Mouse (Mus musculus) left cerebral cortex, postnatal 4 days (tissue): ENCODE data around the gene Fam19a5. TPM values are rescaled to one million over a fixed set of nuclear protein-coding genes. Genes with fewer than 3 reads are reported as not detected.

Experiments used
- DNase-seq: peaks from one replicate; pipeline ENCODE4 v3.0.0-alpha.2; 2022
- intact Hi-C: fragments of 180-260 bp; cut with DNase I; formaldehyde crosslinking; loops from one replicate; pipeline ENCODE4 v1.15.1; 2025
- microRNA-seq: library from miRNA; unstranded; fragments of <30 nt; microRNA quantifications from one replicate; pipeline ENCODE4 v1.2.0, GENCODE M21; 2022
- total RNA-seq, 2 experiments: library from RNA; stranded (reverse); gene quantifications; 2 replicates each; pipeline ENCODE4 v1.2.3; 2021

Gene Fam19a5
- total RNA-seq, 2 experiments from 2014 or later, result 53.0 to 61.5 TPM

- intact Hi-C loops, result no loop called here
- peak; percentile 38 for DNase-seq
Observed at GRCm38 (mm10) chr15:87715037-87715676, 171.1 kb downstream of the Fam19a5 start.

- DNase-seq, result no peak
- intact Hi-C loops, result no loop called here
Observed at GRCm38 (mm10) chr15:87717056-87717455, 173.0 kb downstream of the Fam19a5 start.

- peak; percentile 8 for DNase-seq
- intact Hi-C loops, result no loop called here
Observed at GRCm38 (mm10) chr15:87723455-87723986, 179.4 kb downstream of the Fam19a5 start.

DNA sequence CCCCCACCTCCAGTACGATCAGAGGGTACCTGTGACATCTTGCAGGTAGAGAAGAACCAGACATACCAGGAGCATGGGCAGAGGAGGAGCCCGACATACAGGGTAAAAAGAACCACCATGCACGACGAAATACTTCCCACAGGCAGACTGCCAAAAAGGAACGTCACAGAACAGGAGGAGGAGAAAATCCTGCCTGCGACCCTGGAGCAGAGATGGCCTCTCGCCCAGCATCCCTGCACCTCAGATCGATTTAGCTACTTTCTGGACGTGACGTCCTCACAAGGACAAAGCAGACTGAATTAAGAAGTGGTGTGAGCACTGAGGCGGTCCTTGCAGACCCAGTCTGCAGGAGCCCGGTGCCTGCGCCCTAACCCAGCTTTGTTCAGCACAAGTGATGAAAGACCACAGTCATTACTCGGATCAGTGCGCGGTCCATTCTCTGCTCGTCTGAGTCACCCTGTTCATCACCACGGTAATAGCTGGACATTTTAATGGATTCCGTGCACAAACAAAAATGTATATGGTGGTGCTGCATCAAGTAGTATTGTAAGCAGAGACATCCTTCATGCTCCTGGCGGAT is 182.6 kb downstream of the Fam19a5 start:
- intact Hi-C loops, result no loop called here
- DNase-seq, result peak; percentile 40

DNA sequence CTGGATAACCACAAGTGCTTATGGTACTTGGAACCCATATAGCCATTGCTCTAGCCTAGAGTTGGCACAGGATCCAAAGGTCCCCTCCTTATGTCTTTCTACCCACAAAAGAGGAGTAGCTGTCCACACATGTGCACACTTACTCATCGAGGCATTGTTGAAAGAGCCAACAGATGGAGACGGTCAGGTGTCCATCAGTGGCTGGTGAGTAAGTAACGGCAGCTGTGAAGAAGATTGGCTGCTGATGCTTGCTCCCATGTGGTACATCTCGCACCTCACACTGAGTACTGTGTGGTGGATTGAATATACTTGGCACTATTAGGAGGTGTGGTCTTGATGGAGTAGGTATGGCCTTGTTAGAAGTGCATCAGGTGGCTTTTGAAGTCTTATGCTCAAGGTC is 192.2 kb downstream of the Fam19a5 start:
- intact Hi-C loops, result no loop called here
- DNase-seq, result no peak

GRCm38 (mm10) chr15:87755482-87755881 is 211.4 kb downstream of the Fam19a5 start:
- DNase-seq, result no peak
- intact Hi-C loops, result no loop called here

GRCm38 (mm10) chr15:87765876-87766275 is 221.8 kb downstream of the Fam19a5 start:
- no peak for DNase-seq
- intact Hi-C loops, result no loop called here

GRCm38 (mm10) chr15:87773955-87774354 is 229.9 kb downstream of the Fam19a5 start:
- no peak for DNase-seq
- intact Hi-C loops, result no loop called here

DNA sequence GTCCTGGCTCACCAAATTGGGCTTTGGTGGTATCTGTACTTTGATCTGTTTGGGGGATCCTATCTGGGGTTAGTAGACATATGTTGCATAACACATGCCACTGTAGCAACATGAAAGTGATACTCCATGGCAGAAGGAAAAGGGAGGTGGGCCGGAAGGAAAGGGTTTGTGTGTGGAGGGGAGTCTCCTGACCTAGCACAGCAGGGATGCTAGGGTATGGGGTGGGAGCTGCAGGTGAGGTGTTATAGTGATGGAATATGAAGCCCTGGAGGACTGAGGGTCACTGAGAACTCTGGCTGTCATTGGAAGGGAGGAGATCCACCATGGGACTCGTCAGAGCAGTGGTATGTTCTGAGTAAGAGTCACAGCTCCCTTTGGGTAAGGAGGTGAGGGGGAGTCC is 239.2 kb downstream of the Fam19a5 start:
- no peak for DNase-seq
- intact Hi-C loops, result no loop called here

GRCm38 (mm10) chr15:87789671-87790070 is 245.6 kb downstream of the Fam19a5 start:
- intact Hi-C loops, result no loop called here
- DNase-seq, result no peak

DNA sequence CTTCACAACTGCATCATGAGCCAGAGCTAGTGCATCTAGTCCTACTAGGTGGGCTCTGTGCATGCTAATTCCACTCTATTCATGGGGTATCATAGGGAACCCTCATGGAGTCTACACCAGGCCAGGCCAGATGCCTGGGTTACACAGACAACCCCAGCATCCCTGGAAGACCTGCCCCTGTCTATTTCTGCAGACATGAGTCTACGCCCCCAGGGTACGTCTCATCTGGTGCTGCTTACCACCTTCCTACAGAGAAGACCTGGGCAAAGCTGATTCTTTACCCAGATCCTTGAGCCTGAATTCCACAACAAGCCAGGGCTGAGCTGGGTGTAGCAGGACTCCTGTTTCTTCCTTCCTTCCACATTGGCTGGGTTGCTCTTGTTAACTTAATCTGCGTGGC is 249.6 kb downstream of the Fam19a5 start:
- intact Hi-C loops, result no loop called here
- no peak for DNase-seq

- intact Hi-C loops, result no loop called here
- DNase-seq, result no peak
Observed at GRCm38 (mm10) chr15:87796571-87796970, 252.5 kb downstream of the Fam19a5 start.

Small RNA genes lying within 50 kb of the gene (microRNA-seq; reads per million reads assigned to microRNA genes)
- not detected for gene Mir6393
